Mouse (Mus musculus): ENCODE results near the gene Setd1a.
A peak's percentile ranks its signal among the peaks of the same experiment; 100 is the strongest.
"Not testable (repeated sequence)": the region's sequence is repeated elsewhere in the genome, so short reads cannot be mapped to it uniquely, and the experiment has no call there.

Setd1a gene

GRCm38 (mm10) chr7:127840031-127840430 lies 63.6 kb downstream of the Setd1a start:
- not testable (repeated sequence) for DNase-seq

GRCm38 (mm10) chr7:127840886-127841285 lies 64.4 kb downstream of the Setd1a start:
- peak; percentile 66 for DNase-seq

- peak; percentile 97 for DNase-seq
Observed at GRCm38 (mm10) chr7:127841340-127842000, 65.0 kb downstream of the Setd1a start.

- peak; percentile 91 for DNase-seq
Observed at GRCm38 (mm10) chr7:127842001-127842718, 65.7 kb downstream of the Setd1a start.
